Mouse (Mus musculus): ENCODE data around the gene Plppr1.

Gene Plppr1

GRCm38 (mm10) chr4:49232206-49233031 lies 173.3 kb downstream of the Plppr1 start:
- 71% methylated on average over 11 of the region's 11 CpGs for WGBS

GRCm38 (mm10) chr4:49233032-49233406 lies 173.9 kb downstream of the Plppr1 start:
- 50% methylated on average over 3 of the region's 3 CpGs for WGBS

GRCm38 (mm10) chr4:49238111-49238510 lies 179.0 kb downstream of the Plppr1 start:
- 95% methylated on average over 4 of the region's 4 CpGs for WGBS

GRCm38 (mm10) chr4:49239451-49239850 lies 180.4 kb downstream of the Plppr1 start:
- WGBS: 91% methylated on average over 5 of the region's 5 CpGs

- WGBS: 54% methylated on average over 5 of the region's 5 CpGs
Observed at GRCm38 (mm10) chr4:49244791-49245190, 185.7 kb downstream of the Plppr1 start.

GRCm38 (mm10) chr4:49245274-49245673 lies 186.2 kb downstream of the Plppr1 start:
- 75% methylated on average over 2 of the region's 2 CpGs for WGBS

GRCm38 (mm10) chr4:49251262-49251661 lies 192.2 kb downstream of the Plppr1 start:
- WGBS: 26% methylated on average over 3 of the region's 3 CpGs

- WGBS: 80% methylated on average over 3 of the region's 3 CpGs
Observed at GRCm38 (mm10) chr4:49252169-49252568, 193.1 kb downstream of the Plppr1 start.

- WGBS: 69% methylated on average over 5 of the region's 5 CpGs
Observed at GRCm38 (mm10) chr4:49278515-49278914, 219.4 kb downstream of the Plppr1 start.

- WGBS: 83% methylated on average over 15 of the region's 15 CpGs
Observed at GRCm38 (mm10) chr4:49284692-49285291, 225.7 kb downstream of the Plppr1 start.

GRCm38 (mm10) chr4:49285340-49286196 lies 226.5 kb downstream of the Plppr1 start:
- WGBS: 45% methylated on average over 15 of the region's 15 CpGs

- 36% methylated on average over 4 of the region's 4 CpGs for WGBS
Observed at GRCm38 (mm10) chr4:49286197-49286492, 227.1 kb downstream of the Plppr1 start.

- 58% methylated on average over 1 of the region's 1 CpGs for WGBS
Observed at GRCm38 (mm10) chr4:49296434-49296833, 237.4 kb downstream of the Plppr1 start.

- WGBS: 43% methylated on average over 1 of the region's 1 CpGs
Observed at GRCm38 (mm10) chr4:49299576-49299975, 240.5 kb downstream of the Plppr1 start.

- WGBS: 56% methylated on average over 6 of the region's 6 CpGs
Observed at GRCm38 (mm10) chr4:49321903-49322635, 263.0 kb downstream of the Plppr1 start.

GRCm38 (mm10) chr4:49337949-49338348 lies 278.9 kb downstream of the Plppr1 start:
- WGBS: 83% methylated on average over 3 of the region's 4 CpGs

- 70% methylated on average over 3 of the region's 3 CpGs for WGBS
Observed at GRCm38 (mm10) chr4:49340091-49340490, 281.0 kb downstream of the Plppr1 start.

GRCm38 (mm10) chr4:49348001-49348400 lies 288.9 kb downstream of the Plppr1 start:
- WGBS: 33% methylated on average over 1 of the region's 1 CpGs

- WGBS: 60% methylated on average over 2 of the region's 2 CpGs
Observed at GRCm38 (mm10) chr4:49348677-49349076, 289.6 kb downstream of the Plppr1 start.

GRCm38 (mm10) chr4:49350470-49350869 lies 291.4 kb downstream of the Plppr1 start:
- WGBS: 90% methylated on average over 4 of the region's 4 CpGs

GRCm38 (mm10) chr4:49357097-49357496 lies 298.0 kb downstream of the Plppr1 start:
- WGBS: 88% methylated on average over 2 of the region's 2 CpGs

- 74% methylated on average over 3 of the region's 3 CpGs for WGBS
Observed at GRCm38 (mm10) chr4:49368046-49368445, 309.0 kb downstream of the Plppr1 start.

All from cerebral cortex, adult 2 months (tissue).